Comparison of ENCODE assay signal across 8 mouse cellular contexts in genomic region chr16:18811032-18811431, GRCm38 (mm10). TPM values are rescaled to one million over a fixed set of nuclear protein-coding genes. Genes with fewer than 3 reads are reported as not detected.
DNase-seq lines count a peak whose midpoint lies in the region; ATAC-seq and TF ChIP-seq lines count a peak whose summit lies in the region.

No protein-coding gene starts in this region.

- no peaks in the 10 kb centered on the region for H3K9me3 ChIP-seq in hindbrain, embryonic 12.5 days (replicated peaks)
- no peaks in the 10 kb centered on the region for H3K9me3 ChIP-seq in midbrain, embryonic 11.5 days (ENCODE audit: control insufficient read depth, low read length)

- peaks cover 9% of the 10 kb centered on the region for H3K4me1 ChIP-seq in bone marrow macrophage, adult 2 months (ENCODE audit: control insufficient read depth, insufficient read depth, low read length)
- H3K4me1 ChIP-seq in hindbrain, embryonic 12.5 days, result peaks cover 18% of the 10 kb centered on the region
- H3K4me1 ChIP-seq in midbrain, embryonic 11.5 days (ENCODE audit: control insufficient read depth, insufficient read depth, low read length), result peaks cover 9% of the 10 kb centered on the region

- no peak for DNase-seq in layer of hippocampus, adult 2 months (ENCODE audit: low spot score in 2 of 2)
- no peak for DNase-seq in layer of hippocampus, adult 8-10 months (ENCODE audit: low spot score in 2 of 2)
- DNase-seq in midbrain, embryonic 11.5 days (ENCODE audit: low spot score, missing footprints), result no peak
- DNase-seq in MN1 (ENCODE audit: low spot score), result no peak
- DNase-seq in frontal cortex, postnatal 10 days (ENCODE audit: low spot score in 2 of 2), result no peak
- no peak for DNase-seq in left cerebral cortex, adult 11 months (ENCODE audit: low spot score)

- ATAC-seq in hindbrain, embryonic 12.5 days (ENCODE audit: low FRiP score), result 0 out of 2 replicates have a peak, but pooled peaks have one; percentile 10
- ATAC-seq in midbrain, embryonic 11.5 days (ENCODE audit: low FRiP score), result no peak; the same call in 1 of the 2 replicates

- H3K4me3 ChIP-seq in layer of hippocampus, adult 2 months, result peak overlapping the region; percentile 63
- peak overlapping the region; percentile 96 for H3K4me3 ChIP-seq in bone marrow macrophage, adult 2 months (ENCODE audit: insufficient read depth, low read length)
- H3K4me3 ChIP-seq in hindbrain, embryonic 12.5 days, result peak overlapping the region; percentile 84
- peak overlapping the region; percentile 67 for H3K4me3 ChIP-seq in midbrain, embryonic 11.5 days (ENCODE audit: low read depth, low read length)

- H3K27ac ChIP-seq in layer of hippocampus, adult 2 months, result no peak overlapping the region
- no peak overlapping the region for H3K27ac ChIP-seq in bone marrow macrophage, adult 2 months (ENCODE audit: insufficient read depth, low read depth, low read length)
- H3K27ac ChIP-seq in hindbrain, embryonic 12.5 days, result no peak overlapping the region
- H3K27ac ChIP-seq in midbrain, embryonic 11.5 days (ENCODE audit: low read depth, low read length), result no peak overlapping the region

- no peaks in the 10 kb centered on the region for H3K27me3 ChIP-seq in hindbrain, embryonic 12.5 days
- H3K27me3 ChIP-seq in midbrain, embryonic 11.5 days (ENCODE audit: control insufficient read depth, insufficient read depth, low read length), result no peaks in the 10 kb centered on the region

- H3K9ac ChIP-seq in hindbrain, embryonic 12.5 days, result peak overlapping the region; percentile 46
- H3K9ac ChIP-seq in midbrain, embryonic 11.5 days (ENCODE audit: low read length), result peak overlapping the region; percentile 57

- no peak for TF ChIP-seq POLR2A in bone marrow macrophage, adult 2 months (IDR thresholded peaks at IDR 0.05; ENCODE audit: borderline replicate concordance, low read depth, low read length)

- peak overlapping the region; percentile 82 for H3K4me2 ChIP-seq in hindbrain, embryonic 12.5 days (replicated peaks)
- H3K4me2 ChIP-seq in midbrain, embryonic 11.5 days, result peak overlapping the region; percentile 82

- WGBS in hindbrain, embryonic 12.5 days, result 7% methylated on average over 5 of the region's 5 CpGs
- WGBS in midbrain, embryonic 11.5 days, result 6% methylated on average over 5 of the region's 5 CpGs

- no peak for TF ChIP-seq CTCF in layer of hippocampus, adult 2 months (conservative IDR thresholded peaks at IDR 0.05)
- TF ChIP-seq CTCF in bone marrow macrophage, adult 2 months (IDR thresholded peaks at IDR 0.05; ENCODE audit: low read depth, low read length), result no peak

- H3K36me3 ChIP-seq in hindbrain, embryonic 12.5 days, result peaks cover 28% of the 10 kb centered on the region
- H3K36me3 ChIP-seq in midbrain, embryonic 11.5 days (ENCODE audit: control insufficient read depth, insufficient read depth, low read length), result peaks cover 25% of the 10 kb centered on the region

RNA-seq across cellular contexts. Expression of gene Ufd1, which starts 0.5 kb away (rescaled TPM):
- total RNA-seq in layer of hippocampus, adult 2 months (2021), result 100 to 1,000 TPM; 111 TPM
- 100 to 1,000 TPM in 3 of 4 experiments, 10 to 100 TPM in 1; 92.9 to 117 (median 107) TPM for total RNA-seq in layer of hippocampus, adult 8-10 months (2022)
- 46.6 and 61.5 TPM in 2 replicates for polyA plus RNA-seq in bone marrow macrophage, adult 2 months (2012; ENCODE audit: insufficient read depth, insufficient read length, missing spikeins)
- polyA plus RNA-seq in hindbrain, embryonic 12.5 days (2016; fragmentation: Nextera tagmentation; extraction: Ambion mirVana), result 96.5 and 115 TPM in 2 replicates
- polyA plus RNA-seq in midbrain, embryonic 11.5 days (2014; fragmentation: Nextera tagmentation; extraction: Ambion mirVana), result 72.2 and 87.9 TPM in 2 replicates

RNA-seq across cellular contexts. Expression of gene Cdc45, which starts 0.8 kb away (rescaled TPM):
- 1 to 10 TPM; 2.3 to 2.8 TPM for total RNA-seq in layer of hippocampus, adult 2 months (2021)
- 1 to 10 TPM; 1.5 to 3.4 (median 2.1) TPM for total RNA-seq in layer of hippocampus, adult 8-10 months (2022)
- 7.7 and 9.7 TPM in 2 replicates for polyA plus RNA-seq in bone marrow macrophage, adult 2 months (2012; ENCODE audit: insufficient read depth, insufficient read length, missing spikeins)
- 27.3 and 28.1 TPM in 2 replicates for polyA plus RNA-seq in hindbrain, embryonic 12.5 days (2016; fragmentation: Nextera tagmentation; extraction: Ambion mirVana)
- polyA plus RNA-seq in midbrain, embryonic 11.5 days (2014; fragmentation: Nextera tagmentation; extraction: Ambion mirVana), result 58.1 and 61.7 TPM in 2 replicates

RNA-seq across cellular contexts. Expression of gene 2510002D24Rik, which starts 25.3 kb away (rescaled TPM):
- 10 to 100 TPM; 27.5 to 30.9 TPM for total RNA-seq in layer of hippocampus, adult 2 months (2021)
- total RNA-seq in layer of hippocampus, adult 8-10 months (2022), result 10 to 100 TPM; 18.3 to 31.0 (median 26.7) TPM
- polyA plus RNA-seq in bone marrow macrophage, adult 2 months (2012; ENCODE audit: insufficient read depth, insufficient read length, missing spikeins), result 15.1 and 15.5 TPM in 2 replicates
- 28.4 and 32.7 TPM in 2 replicates for polyA plus RNA-seq in hindbrain, embryonic 12.5 days (2016; fragmentation: Nextera tagmentation; extraction: Ambion mirVana)
- 16.1 TPM in 2 replicates for polyA plus RNA-seq in midbrain, embryonic 11.5 days (2014; fragmentation: Nextera tagmentation; extraction: Ambion mirVana)

RNA-seq across cellular contexts. Expression of gene Gm28539, which starts 25.4 kb away (rescaled TPM):
- total RNA-seq in layer of hippocampus, adult 2 months (2021), result 10 to 100 TPM in 1 of 2 experiments, 1 to 10 TPM in 1; 1.4 to 10.7 TPM
- 10 to 100 TPM in 1 of 4 experiments, 1 to 10 TPM in 3; 4.6 to 11.1 (median 8.2) TPM for total RNA-seq in layer of hippocampus, adult 8-10 months (2022)
- polyA plus RNA-seq in bone marrow macrophage, adult 2 months (2012; ENCODE audit: insufficient read depth, insufficient read length, missing spikeins), result not detected in 2 replicates
- polyA plus RNA-seq in hindbrain, embryonic 12.5 days (2016; fragmentation: Nextera tagmentation; extraction: Ambion mirVana), result not detected in 2 replicates
- not detected in 2 replicates for polyA plus RNA-seq in midbrain, embryonic 11.5 days (2014; fragmentation: Nextera tagmentation; extraction: Ambion mirVana)

RNA-seq across cellular contexts. Expression of gene Cldn5, which starts 34.4 kb away (rescaled TPM):
- total RNA-seq in layer of hippocampus, adult 2 months (2021), result 10 to 100 TPM; 41.6 to 44.3 TPM
- total RNA-seq in layer of hippocampus, adult 8-10 months (2022), result 10 to 100 TPM; 28.8 to 41.7 (median 37.5) TPM
- not detected in 2 replicates for polyA plus RNA-seq in bone marrow macrophage, adult 2 months (2012; ENCODE audit: insufficient read depth, insufficient read length, missing spikeins)
- 30.0 and 35.1 TPM in 2 replicates for polyA plus RNA-seq in hindbrain, embryonic 12.5 days (2016; fragmentation: Nextera tagmentation; extraction: Ambion mirVana)
- 28.5 and 30.3 TPM in 2 replicates for polyA plus RNA-seq in midbrain, embryonic 11.5 days (2014; fragmentation: Nextera tagmentation; extraction: Ambion mirVana)
